Mouse (Mus musculus): Measurements from ENCODE around the gene Ppp3ca. TPM values are rescaled to one million over a fixed set of nuclear protein-coding genes. Genes with fewer than 3 reads are reported as not detected.

Ppp3ca gene
- polyA plus RNA-seq, 1 experiment from 2014 or later: 142 TPM

DNA sequence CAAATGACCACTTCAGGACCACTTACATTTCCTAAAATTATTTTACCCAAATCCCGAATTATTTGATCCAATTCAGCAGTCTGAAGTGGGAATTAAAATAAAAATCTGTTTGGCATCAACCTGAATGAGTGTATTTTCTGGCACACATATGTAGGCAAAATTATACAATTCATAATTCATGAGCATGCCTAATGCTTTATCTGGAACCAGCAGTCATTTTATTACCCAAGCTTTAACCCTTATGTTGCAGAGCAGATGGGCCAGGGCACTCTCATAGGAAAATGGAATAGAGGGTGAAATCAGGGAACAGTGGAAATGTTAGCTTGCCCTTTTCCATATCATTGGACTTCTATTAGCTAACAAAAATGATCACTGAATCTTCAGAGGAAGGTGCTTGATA is 307.9 kb downstream of the Ppp3ca start:
- no peak overlapping the region for H3K9ac ChIP-seq
- no peaks in the 10 kb centered on the region for H3K4me1 ChIP-seq (replicated peaks)
- H3K4me3 ChIP-seq: no peak overlapping the region
- no peak overlapping the region for H3K4me2 ChIP-seq
- no peak for ATAC-seq (ENCODE audit: low read depth)
- no peaks in the 10 kb centered on the region for H3K36me3 ChIP-seq
- H3K9me3 ChIP-seq: no peaks in the 10 kb centered on the region
- no peak overlapping the region for H3K27ac ChIP-seq (replicated peaks)
- no peaks in the 10 kb centered on the region for H3K27me3 ChIP-seq
- 77% methylated on average over 1 of the region's 1 CpGs for WGBS

DNA sequence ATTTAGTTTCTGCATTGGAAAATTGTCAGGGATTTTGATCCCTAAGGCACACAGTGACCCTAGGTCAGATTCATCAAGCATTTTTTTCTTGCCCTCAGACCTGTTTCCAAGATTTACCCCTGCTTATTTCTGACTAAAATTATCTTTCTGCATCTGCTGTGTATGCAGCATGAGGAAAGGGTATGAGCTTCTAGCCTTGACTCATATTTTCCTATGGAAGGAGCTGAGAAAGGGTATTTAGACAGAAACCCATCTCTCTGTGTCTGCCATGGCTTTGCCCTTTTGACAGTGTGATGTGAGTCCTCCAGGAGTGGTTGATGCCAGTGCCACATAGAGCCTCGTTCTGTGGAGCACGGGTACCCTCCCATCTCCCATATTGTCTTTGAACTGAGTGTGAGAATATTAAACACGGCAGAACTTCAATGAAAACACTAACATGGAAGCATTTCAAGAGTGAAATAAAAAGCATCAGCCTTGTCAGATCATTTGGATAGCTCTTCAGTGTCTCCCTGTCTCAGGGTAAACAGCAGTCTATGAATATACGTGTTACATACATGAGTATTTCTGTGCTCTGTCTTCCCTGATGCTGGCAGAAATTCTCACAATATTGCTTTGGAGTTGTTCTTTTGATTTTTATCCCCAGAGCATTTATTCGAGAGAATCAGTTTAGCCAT is 311.1 kb downstream of the Ppp3ca start:
- H3K4me1 ChIP-seq (replicated peaks): no peaks in the 10 kb centered on the region
- H3K4me3 ChIP-seq: no peak overlapping the region
- WGBS: 84% methylated on average over 5 of the region's 5 CpGs
- H3K27ac ChIP-seq (replicated peaks): no peak overlapping the region
- no peak overlapping the region for H3K4me2 ChIP-seq
- no peaks in the 10 kb centered on the region for H3K36me3 ChIP-seq
- no peaks in the 10 kb centered on the region for H3K27me3 ChIP-seq
- H3K9ac ChIP-seq: no peak overlapping the region
- ATAC-seq (ENCODE audit: low read depth): no peak
- no peaks in the 10 kb centered on the region for H3K9me3 ChIP-seq

GRCm38 (mm10) chr3:136981589-136981924 is 311.6 kb downstream of the Ppp3ca start:
- ATAC-seq (ENCODE audit: low read depth): no peak
- H3K9ac ChIP-seq: no peak overlapping the region
- H3K27me3 ChIP-seq: no peaks in the 10 kb centered on the region
- no peak overlapping the region for H3K4me2 ChIP-seq
- no peaks in the 10 kb centered on the region for H3K36me3 ChIP-seq
- no peak overlapping the region for H3K4me3 ChIP-seq
- 86% methylated on average over 4 of the region's 4 CpGs for WGBS
- H3K4me1 ChIP-seq (replicated peaks): no peaks in the 10 kb centered on the region
- no peaks in the 10 kb centered on the region for H3K9me3 ChIP-seq
- no peak overlapping the region for H3K27ac ChIP-seq (replicated peaks)

DNA sequence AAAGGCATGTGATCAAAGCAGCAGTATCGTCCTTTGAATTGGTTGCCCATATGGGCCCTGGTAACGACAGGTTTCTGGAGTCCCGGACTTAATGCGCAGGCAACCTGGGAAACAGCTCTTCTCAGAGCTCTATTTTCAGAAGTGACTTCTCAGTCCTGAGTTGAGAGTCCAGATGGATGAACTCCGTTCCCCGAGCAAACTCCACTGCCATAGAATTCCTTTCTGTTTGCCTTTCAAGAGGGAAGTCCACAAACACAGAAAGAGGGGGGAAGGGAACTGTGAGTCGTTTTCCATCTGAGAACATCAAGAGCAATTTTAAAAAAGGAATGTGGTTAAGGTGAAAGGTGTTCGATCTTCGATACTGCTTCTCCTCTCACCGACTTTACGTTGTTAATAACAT is 312.1 kb downstream of the Ppp3ca start:
- no peaks in the 10 kb centered on the region for H3K27me3 ChIP-seq
- H3K4me2 ChIP-seq: no peak overlapping the region
- H3K4me1 ChIP-seq (replicated peaks): no peaks in the 10 kb centered on the region
- H3K9ac ChIP-seq: no peak overlapping the region
- H3K9me3 ChIP-seq: no peaks in the 10 kb centered on the region
- no peaks in the 10 kb centered on the region for H3K36me3 ChIP-seq
- H3K27ac ChIP-seq (replicated peaks): no peak overlapping the region
- no peak overlapping the region for H3K4me3 ChIP-seq
- WGBS: 90% methylated on average over 11 of the region's 11 CpGs
- no peak for ATAC-seq (ENCODE audit: low read depth)

DNA sequence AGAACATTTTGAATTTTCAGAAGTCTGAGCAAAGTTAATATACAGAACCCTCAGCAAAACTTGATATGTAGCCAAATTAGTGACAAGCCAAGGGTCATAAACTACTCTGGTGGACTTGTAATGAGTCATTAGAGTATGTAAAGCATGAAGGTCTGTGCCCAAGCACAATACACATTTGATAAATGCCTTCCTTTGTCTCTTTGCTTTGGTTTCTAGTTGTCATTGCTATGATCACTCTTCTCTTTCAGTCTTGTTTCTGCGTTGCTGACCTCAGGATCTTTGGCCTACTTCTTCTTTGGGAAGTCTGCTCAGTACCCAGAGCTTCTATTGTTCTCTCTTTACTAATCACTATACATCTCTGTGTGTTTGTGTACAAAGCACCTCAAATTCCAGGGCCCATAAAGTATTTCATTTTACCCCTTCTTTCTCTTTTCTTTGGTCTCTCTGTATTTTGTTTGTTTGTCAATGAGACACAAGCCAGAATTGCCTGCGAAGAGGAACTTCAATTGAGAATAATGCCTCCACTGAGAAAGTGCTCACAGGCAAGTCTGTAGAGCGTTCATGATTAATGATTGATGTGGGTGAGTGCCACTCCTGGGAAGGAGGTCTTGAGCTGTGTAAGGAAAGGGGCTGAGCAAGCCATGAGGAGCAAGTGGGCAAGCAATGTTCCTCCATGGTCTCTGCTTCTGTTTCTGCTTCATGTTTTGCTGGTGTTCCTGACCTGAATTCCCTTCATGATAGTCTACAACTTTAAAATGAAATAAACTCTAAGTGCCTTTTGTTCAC is 316.4 kb downstream of the Ppp3ca start:
- H3K27ac ChIP-seq (replicated peaks): no peak overlapping the region
- WGBS: 9% methylated on average over 3 of the region's 3 CpGs
- no peak overlapping the region for H3K4me2 ChIP-seq
- no peaks in the 10 kb centered on the region for H3K4me1 ChIP-seq (replicated peaks)
- H3K27me3 ChIP-seq: no peaks in the 10 kb centered on the region
- no peak overlapping the region for H3K9ac ChIP-seq
- H3K36me3 ChIP-seq: no peaks in the 10 kb centered on the region
- H3K9me3 ChIP-seq: no peaks in the 10 kb centered on the region
- ATAC-seq (ENCODE audit: low read depth): no peak
- H3K4me3 ChIP-seq: no peak overlapping the region

Small RNAs within 50 kb of the gene (microRNA-seq; reads per million reads assigned to microRNA genes)
- gene Gm44327: not detected
